Mouse (Mus musculus): ENCODE data around the gene Trim60.
"Not testable (repeated sequence)": the region's sequence is repeated elsewhere in the genome, so short reads cannot be mapped to it uniquely, and the experiment has no call there.

GRCm38 (mm10) chr8:65007616-65008015 lies 10.8 kb downstream of the Trim60 start:
- not testable (repeated sequence) for TF ChIP-seq POLR2A, CTCF (IDR thresholded peaks at IDR 0.05; ENCODE audit: insufficient read depth, low read depth, low read length)
